In the genomic region with DNA sequence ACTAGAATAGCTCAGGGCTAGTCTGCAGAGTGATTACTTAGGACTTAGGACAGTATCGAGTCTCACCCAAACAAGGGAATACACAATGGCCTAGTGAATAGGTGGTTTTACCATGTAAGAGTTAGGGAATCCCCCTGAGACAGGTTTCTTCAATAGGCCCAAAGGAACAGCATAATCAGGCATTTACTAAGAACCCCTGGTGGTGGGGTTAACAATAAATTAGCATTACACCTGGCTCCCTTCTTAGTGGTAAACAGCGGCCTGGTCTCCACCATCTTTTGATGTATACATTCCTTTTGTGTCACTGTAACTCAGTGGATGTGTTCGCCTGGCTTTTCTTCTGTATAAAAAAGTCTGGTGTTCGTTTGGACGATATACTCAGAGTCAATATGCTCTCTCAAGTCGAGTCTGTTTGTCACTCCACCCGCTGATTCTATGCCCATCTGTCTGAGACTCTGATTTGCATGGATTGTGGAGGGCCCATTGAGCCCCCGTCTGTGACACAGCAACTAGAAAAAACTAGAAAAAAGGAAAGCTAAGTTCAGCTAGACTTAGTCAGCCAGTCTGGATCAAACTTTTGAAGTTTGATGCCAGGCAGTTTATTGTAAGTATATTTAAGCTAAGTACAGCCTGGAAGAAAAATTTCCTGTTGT, we compare ENCODE assay signal across 13 mouse cellular contexts.
DNase-seq lines count a peak whose midpoint lies in the region.
"Had no signal": no experiment of that assay in that cellular context is flagged by ENCODE, and none has a peak within 500 bp of the region (broad histone marks: within the 10 kb centered on the region; RNA-seq: fewer than 3 reads in every experiment).

No protein-coding gene starts in this region.

- DNase-seq in layer of hippocampus, adult 8-10 months (ENCODE audit: low spot score in 2 of 2) = peak; percentile 26 to 38
- no peak for DNase-seq in layer of hippocampus, adult 11-12 months (ENCODE audit: low spot score)
- peak; percentile 50 for DNase-seq in ES-CJ7 (ENCODE audit: low read depth, low spot score)
- peak; percentile 75 for DNase-seq in ZHBTc4 (ENCODE audit: low read depth, low spot score)
- DNase-seq in kidney, postnatal 10 days = no peak
- no peak for DNase-seq in urinary bladder, postnatal 25 days (ENCODE audit: low spot score)
- DNase-seq: adrenal gland, postnatal 10 days; cerebellum, adult 18-20 months; cerebellum, adult 9-11 months; cerebellum, postnatal 36 days; gastrocnemius, postnatal 36 days; heart, adult 18-20 months; heart, postnatal 14 days had no signal

Comparison
In these comparisons a context has a peak if more than half of its experiments do, and no peak if none do; other contexts are left out.
1. DNase-seq: peak in layer of hippocampus, adult 8-10 months (2 of 2), ES-CJ7 (single experiment) and ZHBTc4 (single experiment); none in layer of hippocampus, adult 11-12 months (single experiment), kidney, postnatal 10 days (single experiment) and urinary bladder, postnatal 25 days (single experiment).